Mouse (Mus musculus) stomach, embryonic 14.5 days (tissue): Measurements from ENCODE around the gene Spag5. TPM values are rescaled to one million over a fixed set of nuclear protein-coding genes. Genes with fewer than 3 reads are reported as not detected.

Experiments
- ATAC-seq: fragments of 200-750 bp; cut with Nextera tagmentation; 2 replicates; pipeline ENCODE4 v1.8.0; 2017; ENCODE audit warnings: low read depth, moderate TSS enrichment; ENCODE audit not compliant: insufficient number of reproducible peaks, insufficient read depth, low FRiP score
- H3K27ac ChIP-seq: fragments of 300-500 bp; sonication (generic); 2 replicates; pipeline ENCODE4 v1.5.1; 2014; ENCODE audit warnings: mild to moderate bottlenecking, low read length, moderate library complexity, mixed read lengths
- H3K27me3 ChIP-seq: fragments of 300-500 bp; sonication (generic); 2 replicates; pipeline ENCODE4 v1.6.1; 2014; ENCODE audit warnings: low read length, control low read depth, mixed read lengths; ENCODE audit not compliant: control insufficient read depth, insufficient read depth
- H3K36me3 ChIP-seq: fragments of 300-500 bp; sonication (generic); 2 replicates; pipeline ENCODE4 v1.6.1; 2014; ENCODE audit warnings: mild to moderate bottlenecking, control low read depth, low read length, moderate library complexity, mixed read lengths; ENCODE audit not compliant: control insufficient read depth, insufficient read depth
- H3K4me1 ChIP-seq: fragments of 300-500 bp; sonication (generic); 2 replicates; pipeline ENCODE4 v1.6.1; 2014; ENCODE audit warnings: low read length, control low read depth, mixed read lengths; ENCODE audit not compliant: control insufficient read depth, insufficient read depth
- H3K4me2 ChIP-seq: fragments of 300-500 bp; sonication (generic); replicated peaks from 2 replicates; pipeline ENCODE4 v1.6.1; 2014; ENCODE audit warnings: low read depth, low read length, control low read depth
- H3K4me3 ChIP-seq: fragments of 300-500 bp; sonication (generic); 2 replicates; pipeline ENCODE4 v1.5.1; 2014; ENCODE audit warnings: low read depth, low read length, control low read depth
- H3K9ac ChIP-seq: fragments of 300-500 bp; sonication (generic); replicated peaks from 2 replicates; pipeline ENCODE4 v1.6.1; 2014; ENCODE audit warnings: low read depth, mild to moderate bottlenecking, control low read depth, low read length, moderate library complexity, mixed read lengths
- H3K9me3 ChIP-seq: fragments of 300-500 bp; sonication (generic); 2 replicates; pipeline ENCODE4 v1.6.1; 2016; ENCODE audit warnings: low read depth, low read length, control low read depth; ENCODE audit not compliant: control insufficient read depth
- WGBS: fragments of 180-500 bp; shearing (Covaris S2); extraction: QIAGEN DNeasy Blood & Tissue Kit; methylation state at CpG from one replicate; pipeline ENCODE4 v1.1.7; 2014; 5-methylcytosine and 5-hydroxymethylcytosine counted together
- polyA plus RNA-seq: library from polyadenylated mRNA; unstranded; fragments of >200 nt; fragmentation: Nextera tagmentation; extraction: Ambion mirVana; gene quantifications from 2 replicates; pipeline ENCODE4 v1.2.1, GENCODE M21; 2014

Gene Spag5
- polyA plus RNA-seq, 1 experiment from 2014 or later, result 44.6 TPM

DNA sequence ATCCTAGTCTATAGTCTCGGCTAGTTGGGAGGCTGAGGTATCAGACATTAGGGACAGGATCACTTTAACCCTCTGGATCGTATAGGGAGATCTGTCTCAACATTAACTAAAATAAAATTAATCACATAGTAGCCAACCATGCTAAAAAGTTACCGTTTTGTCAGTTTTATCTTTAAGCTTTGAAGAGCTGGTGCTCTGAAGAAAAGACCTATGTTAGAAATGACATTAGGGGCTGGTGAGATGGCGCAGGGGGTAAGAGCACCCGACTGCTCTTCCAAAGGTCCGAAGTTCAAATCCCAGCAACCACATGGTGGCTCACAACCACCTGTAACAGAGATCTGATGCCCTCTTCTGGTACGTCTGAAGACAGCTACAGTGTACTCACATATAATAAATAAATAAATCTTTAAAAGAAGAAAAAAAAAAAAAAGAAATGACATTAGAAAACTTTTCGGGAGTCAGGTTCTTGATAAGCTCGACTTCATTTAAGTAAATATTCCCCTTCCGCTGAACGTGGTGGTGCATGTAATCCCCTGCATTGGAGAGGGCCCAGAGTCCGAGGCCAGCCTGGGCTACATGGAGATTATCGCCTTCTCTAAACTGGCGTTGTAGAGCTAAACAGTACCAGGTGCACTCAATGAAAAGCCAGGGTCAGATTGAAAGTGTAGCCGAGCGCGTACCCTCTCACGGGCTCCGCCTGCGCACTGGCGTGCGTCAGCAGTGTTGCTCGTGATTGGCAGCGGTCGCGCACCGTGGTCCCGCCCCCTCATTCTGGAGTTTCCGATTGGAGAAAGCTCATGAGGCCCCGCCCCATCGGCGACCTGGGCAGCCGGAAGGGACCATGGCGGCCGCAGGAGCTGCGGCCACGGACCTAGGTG lies 26.5 kb downstream of the Spag5 start, which contains the start of gene Pigs:
Pigs (plus strand) TSS at position 782 of the 878 bp plus-strand sequence.
- peak within 1 kb of the TSS; percentile 77 for H3K4me3 ChIP-seq
- H3K36me3 ChIP-seq, result no peaks in the 10 kb centered on the region
- H3K27me3 ChIP-seq, result no peaks in the 10 kb centered on the region
- no peak within 1 kb of the TSS for H3K27ac ChIP-seq
- peak; percentile 96 for ATAC-seq
- no peaks in the 10 kb centered on the region for H3K4me1 ChIP-seq
- H3K9me3 ChIP-seq, result no peaks in the 10 kb centered on the region
- peak within 1 kb of the TSS; percentile 89 for H3K4me2 ChIP-seq
- H3K9ac ChIP-seq, result peak within 1 kb of the TSS; percentile 60
- WGBS, result 11% methylated on average over 37 of the region's 37 CpGs

DNA sequence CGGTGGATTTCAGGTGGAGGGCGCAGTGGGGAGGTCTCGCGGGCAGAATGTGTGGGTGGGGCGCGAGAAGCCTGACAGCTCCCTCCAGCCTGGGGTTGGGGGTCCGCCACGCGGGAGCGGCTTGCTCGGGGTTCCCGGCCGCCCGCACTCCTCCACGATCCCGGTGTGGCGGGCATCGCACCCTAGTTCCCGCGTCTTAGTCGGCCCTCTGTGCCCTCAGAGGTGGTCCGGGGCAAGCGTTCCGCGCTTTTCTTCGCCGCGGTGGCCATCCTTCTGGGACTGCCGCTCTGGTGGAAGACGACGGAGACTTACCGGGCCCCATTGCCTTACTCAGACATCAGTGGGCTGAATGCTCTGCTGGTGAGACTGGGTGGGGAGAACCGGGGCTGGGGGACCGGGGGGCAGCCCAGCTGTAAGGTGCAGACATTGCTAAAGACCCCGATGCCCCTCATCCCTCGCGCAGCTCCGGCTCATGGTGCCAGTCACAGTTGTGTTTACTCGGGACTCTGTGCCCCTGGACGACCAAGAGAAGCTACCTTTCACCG lies 27.3 kb downstream of the Spag5 start:
- WGBS, result under 1% methylated on average over 37 of the region's 41 CpGs
- Histone ChIP-seq H3K27ac (no peak overlapping the region), H3K36me3 (no peaks in the 10 kb centered on the region), H3K4me3 (peak overlapping the region; percentile 77), H3K9ac (peak overlapping the region; percentile 60), H3K4me1 (no peaks in the 10 kb centered on the region), H3K27me3 (no peaks in the 10 kb centered on the region), H3K4me2 (peak overlapping the region; percentile 89), H3K9me3 (no peaks in the 10 kb centered on the region)
- ATAC-seq, result peak; percentile 46

DNA sequence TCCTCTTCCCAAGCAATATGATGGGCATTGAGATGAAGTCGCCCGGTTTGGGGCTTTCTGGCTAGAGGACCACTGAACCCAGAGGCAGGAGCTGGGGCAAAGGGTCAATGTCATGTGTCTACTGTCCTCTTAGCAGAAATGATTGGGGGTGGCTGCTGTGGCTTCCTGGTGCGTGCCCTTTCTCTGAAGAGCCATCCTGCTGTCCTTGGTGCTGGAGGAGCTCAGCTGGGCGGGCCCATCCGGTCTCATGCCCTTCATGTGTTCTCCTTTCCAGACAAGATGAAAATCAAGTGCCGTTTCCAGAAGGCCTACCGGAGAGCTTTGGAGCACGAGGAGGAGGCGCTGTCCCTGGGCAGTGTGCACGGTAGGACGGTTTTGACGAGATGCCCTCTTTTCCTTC lies 31.3 kb downstream of the Spag5 start:
- no peak overlapping the region for H3K4me2 ChIP-seq
- ATAC-seq, result no peak
- no peak overlapping the region for H3K4me3 ChIP-seq
- H3K27ac ChIP-seq, result no peak overlapping the region
- 93% methylated on average over 12 of the region's 12 CpGs for WGBS
- no peaks in the 10 kb centered on the region for H3K9me3 ChIP-seq
- no peak overlapping the region for H3K9ac ChIP-seq
- no peaks in the 10 kb centered on the region for H3K27me3 ChIP-seq
- peaks cover 14% of the 10 kb centered on the region for H3K36me3 ChIP-seq
- no peaks in the 10 kb centered on the region for H3K4me1 ChIP-seq

GRCm38 (mm10) chr11:78333992-78334391 lies 32.7 kb downstream of the Spag5 start:
- no peak overlapping the region for H3K9ac ChIP-seq
- H3K27me3 ChIP-seq, result no peaks in the 10 kb centered on the region
- no peak overlapping the region for H3K27ac ChIP-seq
- H3K4me2 ChIP-seq, result no peak overlapping the region
- no peak overlapping the region for H3K4me3 ChIP-seq
- no peak for ATAC-seq
- H3K9me3 ChIP-seq, result no peaks in the 10 kb centered on the region
- WGBS, result 89% methylated on average over 5 of the region's 5 CpGs
- H3K36me3 ChIP-seq, result peaks cover 15% of the 10 kb centered on the region
- H3K4me1 ChIP-seq, result no peaks in the 10 kb centered on the region

DNA sequence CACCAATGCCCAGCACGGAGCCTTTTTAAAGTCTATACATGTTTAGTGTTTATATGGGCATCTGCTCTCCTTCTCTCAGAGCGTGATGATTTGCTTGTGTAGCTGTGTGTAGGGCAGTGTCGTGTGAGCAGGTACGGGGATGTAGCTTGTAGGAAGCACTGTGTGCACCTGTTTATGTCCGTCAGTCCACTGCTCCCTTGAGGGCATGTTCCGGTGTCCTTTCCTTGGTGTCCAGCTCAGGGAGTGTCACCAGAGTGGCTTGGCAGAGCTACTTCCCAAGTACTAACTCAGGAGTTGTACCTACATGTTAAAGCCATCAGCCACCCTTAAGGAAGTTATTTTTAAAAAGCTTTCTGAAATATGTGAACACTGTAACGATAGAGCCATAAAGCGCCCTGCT lies 35.7 kb downstream of the Spag5 start:
- Histone ChIP-seq H3K27me3 (no peaks in the 10 kb centered on the region), H3K27ac (no peak overlapping the region), H3K4me1 (no peaks in the 10 kb centered on the region), H3K9me3 (no peaks in the 10 kb centered on the region), H3K36me3 (peaks cover 17% of the 10 kb centered on the region), H3K4me2 (no peak overlapping the region), H3K4me3 (no peak overlapping the region), H3K9ac (no peak overlapping the region)
- no peak for ATAC-seq
- 92% methylated on average over 8 of the region's 8 CpGs for WGBS

DNA sequence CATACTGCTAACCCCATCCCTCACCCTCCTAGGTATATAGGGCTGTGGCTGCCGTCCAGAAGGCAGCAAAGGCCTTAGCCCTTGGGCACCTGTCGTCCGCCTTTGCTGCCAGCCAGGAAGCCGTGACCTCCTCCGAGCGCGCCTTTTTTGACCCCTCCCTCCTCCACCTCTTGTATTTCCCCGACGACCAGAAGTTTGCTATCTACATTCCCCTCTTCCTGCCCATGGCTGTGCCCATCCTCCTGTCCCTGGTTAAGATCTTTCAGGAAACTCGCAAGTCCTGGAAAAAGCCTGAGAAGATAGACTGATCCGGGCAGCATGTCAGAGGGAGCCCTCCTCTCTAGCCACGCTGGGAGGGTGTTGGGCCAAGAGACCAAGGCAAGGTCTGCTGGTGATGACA lies 40.4 kb downstream of the Spag5 start:
- Histone ChIP-seq H3K4me2 (no peak overlapping the region), H3K9ac (no peak overlapping the region), H3K9me3 (no peaks in the 10 kb centered on the region), H3K4me1 (peaks cover 19% of the 10 kb centered on the region), H3K36me3 (peaks cover 6% of the 10 kb centered on the region), H3K4me3 (no peak overlapping the region), H3K27me3 (no peaks in the 10 kb centered on the region), H3K27ac (no peak overlapping the region)
- no peak for ATAC-seq
- WGBS, result 79% methylated on average over 12 of the region's 12 CpGs

GRCm38 (mm10) chr11:78343381-78344327 lies 42.3 kb downstream of the Spag5 start, which contains the start of gene Unc119:
Unc119 (plus strand) TSS chr11:78343482.
- peak within 1 kb of the TSS; percentile 84 for H3K4me2 ChIP-seq
- peak; percentile 86 for ATAC-seq
- WGBS, result 1% methylated on average over 66 of the region's 66 CpGs
- no peaks in the 10 kb centered on the region for H3K27me3 ChIP-seq
- peaks cover 10% of the 10 kb centered on the region for H3K36me3 ChIP-seq
- H3K4me1 ChIP-seq, result peaks cover 19% of the 10 kb centered on the region
- peak within 1 kb of the TSS; percentile 94 for H3K4me3 ChIP-seq
- peak within 1 kb of the TSS; percentile 87 for H3K9ac ChIP-seq
- H3K9me3 ChIP-seq, result no peaks in the 10 kb centered on the region
- H3K27ac ChIP-seq, result peak within 1 kb of the TSS; percentile 87

GRCm38 (mm10) chr11:78344328-78344889 lies 43.1 kb downstream of the Spag5 start:
- Histone ChIP-seq H3K4me3 (peak overlapping the region; percentile 94), H3K27ac (peak overlapping the region; percentile 87), H3K36me3 (peaks cover 10% of the 10 kb centered on the region), H3K9ac (no peak overlapping the region; the same call in 1 of the 2 replicates), H3K9me3 (no peaks in the 10 kb centered on the region), H3K4me1 (peaks cover 19% of the 10 kb centered on the region), H3K4me2 (peak overlapping the region; percentile 84), H3K27me3 (no peaks in the 10 kb centered on the region)
- ATAC-seq, result no peak
- WGBS, result 66% methylated on average over 6 of the region's 6 CpGs
